Mouse (Mus musculus) gastrocnemius, postnatal 10 days (tissue): ENCODE results near the gene F3. TPM values are rescaled to one million over a fixed set of nuclear protein-coding genes. Genes with fewer than 3 reads are reported as not detected.

Source experiments
- DNase-seq: peaks from one replicate; pipeline ENCODE4 v3.0.0; 2021; ENCODE audit warnings: mixed read lengths
- long read RNA-seq, 2 experiments: library from polyadenylated mRNA; stranded (forward); transcript quantifications; one replicate each; pipeline ENCODE4 v2.0.0; 2021
- total RNA-seq, 2 experiments: library from RNA; stranded (reverse); gene quantifications; 2 replicates each; pipeline ENCODE4 v1.2.3; 2021

The F3 gene
- total RNA-seq, result 1 to 10 TPM; 6.0 to 6.7 TPM
- long read RNA-seq, experiment 1, transcript F3-201 (6 exons, 1,872 nt), result major isoform, 8 of 8 reads
- long read RNA-seq, experiment 1, partial matches to known transcripts, result 0 of 8 reads
- long read RNA-seq, experiment 1, other reads (novel, unspliced or antisense), result 0 of 8 reads
- long read RNA-seq, experiment 2, transcript F3-201 (6 exons, 1,872 nt), result major isoform, 7 of 7 reads
- long read RNA-seq, experiment 2, partial matches to known transcripts, result 0 of 7 reads
- long read RNA-seq, experiment 2, other reads (novel, unspliced or antisense), result 0 of 7 reads

GRCm38 (mm10) chr3:121722971-121723844, at the start of gene F3:
TSS of gene F3 (plus strand) at chr3:121723537.
- peak; percentile 77 for DNase-seq

DNA sequence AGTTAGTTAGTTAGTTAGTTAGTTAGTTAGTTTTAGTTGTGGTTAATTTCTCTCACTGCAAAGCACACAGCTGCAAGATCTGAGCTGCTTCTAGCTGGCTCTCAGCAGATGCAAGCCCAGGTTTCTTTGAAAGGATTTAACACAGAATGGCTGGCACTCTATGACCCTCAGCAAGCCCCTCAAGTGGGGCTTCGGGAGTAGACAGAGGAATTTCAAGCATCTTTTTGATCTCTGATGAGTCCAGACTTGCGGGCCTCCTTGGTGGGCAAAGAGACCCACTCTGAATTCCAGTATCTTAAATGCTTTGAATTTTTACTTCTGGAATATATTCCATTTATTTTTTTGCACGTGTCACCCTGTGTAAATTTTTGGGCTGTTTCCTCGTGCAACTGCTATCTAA, 44.4 kb upstream of the F3 start:
- DNase-seq, result no peak

- DNase-seq, result no peak
These were observed 43.9 kb upstream of the F3 start for GRCm38 (mm10) chr3:121679443-121679842.

DNA sequence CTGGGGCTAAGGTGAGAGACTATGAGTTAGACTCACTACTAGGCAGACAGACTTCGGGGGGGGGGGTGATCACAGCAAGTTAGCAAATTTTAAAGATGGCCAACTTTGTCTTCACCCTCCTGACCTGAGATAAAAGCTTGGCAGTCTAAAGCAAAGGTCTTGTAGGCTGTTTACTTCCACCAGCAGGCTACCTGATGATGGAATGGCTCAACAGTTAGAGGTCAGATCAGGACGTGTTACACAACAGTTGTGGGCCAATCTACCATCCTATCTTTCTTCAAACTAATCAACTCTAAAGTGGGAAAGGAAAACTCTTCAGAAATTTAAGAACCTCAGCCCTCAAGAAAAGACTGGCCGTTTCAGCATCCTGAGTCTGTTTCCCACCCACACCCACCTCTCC, 43.1 kb upstream of the F3 start:
- no peak for DNase-seq

GRCm38 (mm10) chr3:121682439-121683411, 40.6 kb upstream of the F3 start:
- no peak for DNase-seq

DNA sequence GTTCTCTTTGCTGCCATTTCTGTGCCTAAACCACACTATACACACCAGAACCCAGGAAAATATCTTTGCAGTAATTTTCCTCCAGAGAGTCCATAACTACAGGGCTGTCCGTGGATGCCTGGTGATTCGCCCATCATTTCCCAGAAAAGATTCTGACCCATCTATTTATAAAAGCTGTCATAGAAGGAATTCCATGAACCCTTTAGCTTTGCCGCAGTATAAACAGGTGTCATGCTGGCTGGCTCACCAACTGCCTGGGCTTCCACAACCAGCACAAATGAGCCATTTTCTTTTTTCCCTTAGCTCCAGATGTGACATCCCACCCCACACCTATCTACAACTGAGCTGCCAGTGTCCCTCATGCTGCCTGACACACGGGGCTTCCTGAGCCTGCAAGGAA, 38.8 kb upstream of the F3 start:
- no peak for DNase-seq

- no peak for DNase-seq
These were observed 38.4 kb upstream of the F3 start for GRCm38 (mm10) chr3:121684963-121685362.

- DNase-seq, result no peak
These were observed 37.4 kb upstream of the F3 start for GRCm38 (mm10) chr3:121685985-121686384.

DNA sequence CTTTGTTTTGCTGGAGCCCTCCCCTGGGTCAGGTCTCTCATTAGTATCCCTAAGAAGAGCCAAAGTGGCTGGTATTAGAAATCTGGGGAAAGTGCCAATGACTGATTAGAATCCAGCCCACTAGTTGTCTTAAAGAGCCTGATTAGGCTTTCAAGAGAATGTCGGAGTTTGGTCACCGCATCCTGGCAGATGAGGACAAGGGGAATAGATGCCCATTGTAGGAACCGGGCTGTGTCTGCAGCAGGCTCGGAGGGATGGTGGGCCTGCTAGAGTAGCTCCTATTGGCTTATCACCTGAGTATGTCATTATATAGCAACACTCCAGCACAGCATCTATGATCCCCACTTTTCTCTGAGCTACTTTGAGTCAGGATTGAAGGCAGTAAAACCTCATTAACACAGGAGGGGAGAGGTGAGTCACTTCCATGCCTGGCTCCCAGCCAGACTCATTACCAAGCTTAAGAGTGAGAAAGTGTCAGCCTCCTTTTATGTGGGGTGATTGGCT, 36.9 kb upstream of the F3 start:
- no peak for DNase-seq

DNA sequence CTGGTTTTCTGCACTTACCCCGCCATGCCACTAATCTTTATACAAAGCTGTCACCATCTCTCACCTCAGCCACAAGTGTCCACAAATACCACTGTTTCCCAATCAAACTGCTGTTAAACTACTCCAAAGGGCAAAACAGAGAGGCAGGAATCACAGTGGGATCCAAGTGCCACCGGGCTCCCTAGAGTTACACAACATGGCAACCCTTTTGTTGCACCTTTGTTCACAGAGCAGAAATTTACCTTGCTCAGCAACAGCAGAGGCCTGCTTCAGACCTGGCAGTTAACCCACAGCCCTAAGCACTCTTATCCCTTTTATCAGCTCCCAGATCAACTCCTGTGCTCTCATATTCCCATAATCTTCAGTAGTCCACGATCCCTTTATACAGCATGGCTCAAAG, 35.6 kb upstream of the F3 start:
- no peak for DNase-seq

GRCm38 (mm10) chr3:121689029-121689428, 34.3 kb upstream of the F3 start:
- no peak for DNase-seq

- no peak for DNase-seq
These were observed 33.6 kb upstream of the F3 start for GRCm38 (mm10) chr3:121689697-121690096.

GRCm38 (mm10) chr3:121693001-121693730, 30.2 kb upstream of the F3 start:
- DNase-seq, result no peak

DNA sequence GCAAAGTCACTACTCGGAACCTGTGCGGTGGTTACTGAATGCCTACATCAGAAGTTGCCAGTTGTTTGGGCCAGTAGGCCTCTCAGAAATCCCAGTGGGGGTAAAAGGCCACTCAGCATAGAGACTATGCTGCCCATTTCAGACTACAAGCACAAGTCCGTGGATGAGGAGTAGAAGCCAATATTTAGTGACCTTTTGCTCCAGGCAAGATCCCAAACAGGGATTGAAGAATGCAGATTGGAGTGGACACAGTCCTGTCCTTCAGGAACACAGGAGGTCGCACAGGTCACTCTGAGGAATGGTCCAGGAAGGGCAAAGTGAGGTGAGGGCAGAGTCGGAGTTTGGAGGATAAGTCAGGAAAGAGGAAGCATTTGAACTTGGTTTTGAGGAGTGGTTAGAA, 29.6 kb upstream of the F3 start:
- DNase-seq, result no peak

DNA sequence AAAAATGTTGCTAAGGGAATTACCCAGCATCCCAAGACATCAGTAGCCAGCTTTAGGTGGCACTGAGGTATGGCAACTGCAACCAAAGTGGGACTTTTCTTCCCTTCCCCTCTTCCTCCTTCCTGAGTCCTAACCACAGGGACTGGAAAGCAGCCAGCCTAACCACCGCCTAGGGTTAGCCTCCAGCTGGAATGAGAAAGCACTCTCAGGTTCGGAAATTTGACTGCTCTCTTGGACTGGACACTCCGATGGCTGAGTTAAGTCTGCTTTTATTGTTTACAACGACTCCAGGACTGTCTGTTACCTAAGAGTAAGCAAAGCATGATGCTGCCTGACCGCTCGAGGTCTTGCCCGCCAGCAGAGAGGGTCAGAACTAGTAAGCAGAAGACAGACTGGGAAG, 26.2 kb upstream of the F3 start:
- peak; percentile 31 for DNase-seq

GRCm38 (mm10) chr3:121699401-121699800, 23.9 kb upstream of the F3 start:
- no peak for DNase-seq

- DNase-seq, result no peak
These were observed 23.5 kb upstream of the F3 start for GRCm38 (mm10) chr3:121699849-121700248.

GRCm38 (mm10) chr3:121700364-121700952, 22.9 kb upstream of the F3 start:
- no peak for DNase-seq

- no peak for DNase-seq
These were observed 20.0 kb upstream of the F3 start for GRCm38 (mm10) chr3:121703155-121703879.

DNA sequence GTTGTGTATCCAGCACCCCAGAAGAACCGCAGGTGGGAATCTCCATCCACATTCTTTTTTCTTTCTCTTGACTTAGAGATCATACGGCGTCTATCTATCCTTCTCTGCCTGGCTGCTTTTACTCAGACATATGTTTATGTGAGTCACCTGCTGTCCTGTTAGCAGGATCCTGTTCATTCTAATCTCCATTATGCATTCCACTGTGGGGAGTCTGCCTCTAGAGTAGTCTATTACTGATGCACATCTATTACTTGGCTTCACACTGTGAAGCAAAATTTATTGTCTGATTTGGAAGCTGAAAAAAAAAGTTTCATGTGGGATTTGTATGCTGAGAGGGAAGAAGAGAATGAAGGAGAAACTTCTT, 19.5 kb upstream of the F3 start:
- DNase-seq, result no peak

DNA sequence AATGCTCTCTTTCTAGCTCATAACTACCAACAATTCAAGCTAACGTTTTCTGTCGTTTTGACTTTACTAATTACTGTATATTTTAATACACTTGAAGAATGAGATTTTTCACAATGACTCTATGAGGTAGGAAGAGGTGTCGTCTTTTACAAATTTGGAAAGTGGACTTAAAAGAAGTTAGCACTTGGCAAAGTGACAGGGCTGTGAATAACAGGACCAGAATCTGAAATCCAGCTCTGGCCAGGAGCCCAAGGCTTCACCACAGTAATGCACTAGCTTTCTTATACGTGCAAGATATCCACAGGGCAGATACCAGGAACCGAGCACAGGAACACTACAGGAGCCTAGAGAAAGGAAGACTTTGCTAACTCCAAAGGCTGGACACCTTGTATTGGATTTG, 17.2 kb upstream of the F3 start:
- DNase-seq, result no peak
